Mouse (Mus musculus): ENCODE measurements around the gene Tmem14c.

GRCm38 (mm10) chr13:41002001-41002400, 14.1 kb upstream of the Tmem14c start:
- TF ChIP-seq RCOR1 (conservative IDR thresholded peaks at IDR 0.05; ENCODE audit: low read depth, low read length) (no peak), ETS1 (conservative IDR thresholded peaks at IDR 0.05; ENCODE audit: low read depth, low read length) (no peak), ZNF384 (IDR thresholded peaks at IDR 0.05; ENCODE audit: low read depth, low read length) (no peak), USF1 (IDR thresholded peaks at IDR 0.05; ENCODE audit: low read depth, low read length) (no peak), HCFC1 (IDR thresholded peaks at IDR 0.05; ENCODE audit: low read depth, low read length) (no peak), USF2 (conservative IDR thresholded peaks at IDR 0.05; ENCODE audit: low read depth, low read length) (no peak), CTCF (conservative IDR thresholded peaks at IDR 0.05 in 1 of 2, IDR thresholded peaks at IDR 0.05 in 1 of 2; ENCODE audit: low read depth in 2 of 2, low read length in 2 of 2) (no peak), POLR2A (IDR thresholded peaks at IDR 0.05; ENCODE audit: low read depth, low read length) (no peak), EP300 (IDR thresholded peaks at IDR 0.05; ENCODE audit: low read length) (no peak), CHD2 (IDR thresholded peaks at IDR 0.05; ENCODE audit: low read length) (no peak), MAFK (IDR thresholded peaks at IDR 0.05; ENCODE audit: insufficient replicate concordance, low read length) (no peak), BHLHE40 (IDR thresholded peaks at IDR 0.05; ENCODE audit: low read depth, low read length) (no peak)

Data from CH12.LX (cell line).